Mouse (Mus musculus) stomach, postnatal 0 days (tissue): Measurements from ENCODE around the gene Fem1a. TPM values are rescaled to one million over a fixed set of nuclear protein-coding genes. Genes with fewer than 3 reads are reported as not detected.

ENCODE experiments used
- ATAC-seq: fragments of 200-750 bp; cut with Nextera tagmentation; 2 replicates; pipeline ENCODE4 v1.8.0; 2017; ENCODE audit not compliant: low FRiP score, low TSS enrichment
- DNase-seq: peaks from one replicate; pipeline ENCODE4 v3.0.0-alpha.2; 2016; ENCODE audit warnings: low spot score
- H3K27ac ChIP-seq: fragments of 300-500 bp; sonication (generic); replicated peaks from 2 replicates; pipeline ENCODE4 v1.5.1; 2014; ENCODE audit warnings: mild to moderate bottlenecking, control low read depth
- H3K27me3 ChIP-seq: fragments of 300-500 bp; sonication (generic); 2 replicates; pipeline ENCODE4 v1.6.1; 2014; ENCODE audit warnings: low read length; ENCODE audit not compliant: control insufficient read depth, insufficient read depth
- H3K36me3 ChIP-seq: fragments of 300-500 bp; sonication (generic); 2 replicates; pipeline ENCODE4 v1.6.1; 2014; ENCODE audit warnings: low read length, mixed read lengths; ENCODE audit not compliant: control insufficient read depth, insufficient read depth
- H3K4me1 ChIP-seq: fragments of 300-500 bp; sonication (generic); replicated peaks from 2 replicates; pipeline ENCODE4 v1.6.1; 2014; ENCODE audit warnings: antibody characterized with exemption; ENCODE audit not compliant: control insufficient read depth, insufficient read depth
- H3K4me2 ChIP-seq: fragments of 300-500 bp; sonication (generic); replicated peaks from 2 replicates; pipeline ENCODE4 v1.6.1; 2014; ENCODE audit warnings: low read depth, mild to moderate bottlenecking, control low read depth, moderate library complexity
- H3K4me3 ChIP-seq: fragments of 300-500 bp; sonication (generic); 2 replicates; pipeline ENCODE4 v1.5.1; 2014; ENCODE audit warnings: low read depth, low read length, control low read depth
- H3K9ac ChIP-seq: fragments of 300-500 bp; sonication (generic); 2 replicates; pipeline ENCODE4 v1.6.1; 2014; ENCODE audit warnings: mild to moderate bottlenecking, low read length, control low read depth, mixed read lengths
- H3K9me3 ChIP-seq: fragments of 300-500 bp; sonication (generic); 2 replicates; pipeline ENCODE4 v1.6.1; 2016; ENCODE audit warnings: low read length; ENCODE audit not compliant: control insufficient read depth
- CTCF ChIP-seq: IDR thresholded peaks from 2 replicates; pipeline ENCODE4 v1.5.1; 2016; ENCODE audit warnings: antibody characterized with exemption, low read depth, mild to moderate bottlenecking, moderate library complexity
- EP300 ChIP-seq: optimal IDR thresholded peaks from 2 replicates; pipeline ENCODE3; 2016; ENCODE audit warnings: antibody characterized with exemption
- WGBS: fragments of 180-500 bp; shearing (Covaris S2); extraction: QIAGEN DNeasy Blood & Tissue Kit; methylation state at CpG from one replicate; pipeline ENCODE4 v1.1.7; 2014; 5-methylcytosine and 5-hydroxymethylcytosine counted together
- polyA plus RNA-seq: library from polyadenylated mRNA; unstranded; fragments of >200 nt; fragmentation: Nextera tagmentation; extraction: Ambion mirVana; gene quantifications from 2 replicates; pipeline ENCODE4 v1.2.1, GENCODE M21; 2015

Gene Fem1a
- polyA plus RNA-seq, result 9.6 and 10.0 TPM in 2 replicates

DNA sequence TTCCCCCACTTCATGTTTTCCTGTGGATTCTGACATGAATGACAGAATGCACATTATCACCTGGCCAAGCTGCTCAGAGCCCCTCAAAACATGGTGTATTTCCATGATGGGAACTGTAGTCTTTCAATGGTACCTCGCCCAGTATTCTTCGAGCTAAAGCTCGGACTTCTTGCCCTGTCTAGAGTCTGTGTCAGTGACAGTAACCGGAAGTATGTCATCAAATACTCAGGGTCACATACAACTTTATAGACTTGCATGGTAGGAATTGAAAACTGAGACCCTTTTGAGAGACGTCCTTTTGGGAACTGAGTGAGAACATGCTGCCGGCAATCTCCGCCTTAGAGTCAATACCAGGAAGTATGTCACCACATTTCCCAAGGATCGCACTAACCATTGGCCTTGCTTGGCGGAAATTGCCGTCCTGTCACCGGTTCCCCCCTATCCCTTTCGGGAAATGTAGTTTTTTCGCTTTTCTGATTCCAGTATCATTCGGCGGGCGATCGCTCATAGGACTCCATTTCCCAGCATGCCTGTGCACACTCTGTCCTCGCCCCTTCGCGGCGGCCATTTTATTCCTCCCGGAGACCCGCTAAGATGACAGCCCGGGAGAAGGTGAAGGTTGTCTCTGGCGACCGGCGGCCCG is at the start of gene Fem1a:
Fem1a (plus strand) TSS at position 572 of the 643 bp plus-strand sequence.
- peak; percentile 90 for ATAC-seq
- Histone ChIP-seq H3K36me3 (peaks cover 10% of the 10 kb centered on the region), H3K4me3 (peak within 1 kb of the TSS; percentile 61), H3K27me3 (no peaks in the 10 kb centered on the region), H3K4me1 (peaks cover 3% of the 10 kb centered on the region; the same call in 1 of the 2 replicates), H3K27ac (peak within 1 kb of the TSS; percentile 95), H3K9ac (peak within 1 kb of the TSS; percentile 68), H3K9me3 (no peaks in the 10 kb centered on the region), H3K4me2 (peak within 1 kb of the TSS; percentile 85)
- no peak for TF ChIP-seq EP300
- no peak for TF ChIP-seq CTCF
- peak; percentile 94 for DNase-seq
- under 1% methylated on average over 28 of the region's 28 CpGs for whole genome bisulfite sequencing

DNA sequence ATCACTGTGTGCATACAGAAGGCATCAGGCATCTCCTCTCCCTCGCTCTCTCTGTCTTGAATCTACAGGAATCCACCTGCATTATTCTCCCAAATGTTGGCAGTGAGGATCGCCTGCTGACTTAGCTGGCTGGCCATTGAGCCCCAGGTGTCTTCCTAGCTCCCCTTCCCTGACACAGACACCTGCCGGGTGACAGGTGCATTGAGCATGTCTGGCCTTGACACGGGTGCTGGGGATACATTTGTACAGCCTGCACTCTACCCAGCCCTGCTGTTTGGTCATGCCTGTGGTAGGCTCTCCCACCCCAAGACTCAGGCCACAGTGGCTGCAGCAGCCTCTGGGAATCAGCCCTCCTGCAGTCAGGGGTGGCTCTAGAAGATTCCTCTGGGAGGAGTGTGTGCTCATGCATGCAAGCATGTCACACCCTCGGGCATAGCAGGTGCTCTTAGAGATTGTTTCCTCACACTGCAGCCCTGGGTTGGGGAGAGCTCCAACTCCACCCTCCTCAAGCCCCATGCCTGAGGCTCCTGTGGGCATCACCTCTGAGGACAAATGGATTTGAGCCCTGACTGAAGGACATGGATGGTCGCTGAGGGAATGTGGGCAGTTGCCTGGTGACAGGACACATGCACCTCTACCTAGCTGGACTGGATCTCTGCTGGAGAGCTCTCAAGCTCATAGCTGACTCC is 49.5 kb upstream of the Fem1a start:
- Histone ChIP-seq H3K4me3 (no peak overlapping the region), H3K9me3 (no peaks in the 10 kb centered on the region), H3K4me1 (no peaks in the 10 kb centered on the region), H3K4me2 (no peak overlapping the region), H3K27me3 (no peaks in the 10 kb centered on the region), H3K27ac (0 out of 2 replicates have a peak overlapping the region, but pooled peaks have one; percentile 24), H3K36me3 (peaks cover 47% of the 10 kb centered on the region), H3K9ac (no peak overlapping the region)
- ATAC-seq (no peak), DNase-seq (no peak)
- TF ChIP-seq CTCF, result no peak
- no peak for TF ChIP-seq EP300
- WGBS, result 75% methylated on average over 6 of the region's 6 CpGs

DNA sequence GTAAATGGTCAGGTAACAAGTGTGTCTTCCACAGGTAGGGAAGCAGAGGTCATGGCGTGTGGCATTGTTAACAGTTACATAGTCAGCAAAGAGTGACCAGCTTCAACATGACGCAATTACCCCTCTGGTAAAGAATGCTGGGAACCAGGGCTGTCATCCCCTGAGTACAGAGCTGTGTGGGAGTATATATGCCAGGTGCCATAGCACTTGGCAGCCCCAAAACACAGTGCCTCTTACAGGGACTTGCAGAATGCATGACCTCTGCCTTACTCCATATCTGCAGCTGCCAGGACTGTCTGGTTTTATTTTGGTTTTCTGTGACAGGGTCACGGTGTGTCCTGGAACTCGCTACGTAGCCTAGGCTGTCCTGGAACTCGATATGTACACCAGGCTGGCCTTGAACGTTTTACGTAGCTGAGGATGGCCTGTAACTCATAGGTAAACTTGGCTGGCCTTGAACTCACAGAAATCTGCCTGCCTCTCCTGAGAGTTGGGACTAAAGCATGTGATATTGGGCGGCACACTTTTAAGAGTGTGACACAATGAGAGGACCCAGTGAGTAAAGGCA is 48.6 kb upstream of the Fem1a start:
- no peak for TF ChIP-seq EP300
- TF ChIP-seq CTCF, result no peak
- WGBS, result 86% methylated on average over 9 of the region's 9 CpGs
- Histone ChIP-seq H3K27me3 (no peaks in the 10 kb centered on the region), H3K9ac (no peak overlapping the region), H3K36me3 (peaks cover 41% of the 10 kb centered on the region), H3K4me1 (no peaks in the 10 kb centered on the region), H3K9me3 (no peaks in the 10 kb centered on the region), H3K4me2 (no peak overlapping the region), H3K27ac (no peak overlapping the region), H3K4me3 (no peak overlapping the region)
- DNase-seq (no peak), ATAC-seq (no peak)

DNA sequence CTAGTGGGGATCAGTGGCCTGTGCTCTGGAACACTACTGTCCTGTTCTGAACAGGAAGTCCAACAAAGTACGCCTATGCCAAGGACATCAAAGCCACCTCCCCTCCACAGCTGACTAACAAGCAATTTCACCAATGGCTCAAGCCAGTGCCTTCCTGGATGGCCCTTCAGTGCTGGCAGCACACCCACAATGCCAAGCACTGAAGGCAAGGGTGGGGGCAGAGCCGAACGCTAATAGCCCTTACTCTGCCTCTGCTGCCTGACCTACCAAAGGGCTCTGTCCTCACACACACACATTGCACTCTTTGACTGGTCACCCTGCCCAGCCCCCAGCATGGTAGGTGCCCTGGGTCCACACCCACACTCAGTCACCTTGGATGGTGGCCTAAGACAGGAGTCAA is 47.8 kb upstream of the Fem1a start:
- Histone ChIP-seq H3K9ac (no peak overlapping the region), H3K9me3 (no peaks in the 10 kb centered on the region), H3K27ac (no peak overlapping the region), H3K27me3 (no peaks in the 10 kb centered on the region), H3K4me3 (no peak overlapping the region), H3K36me3 (peaks cover 37% of the 10 kb centered on the region), H3K4me1 (no peaks in the 10 kb centered on the region), H3K4me2 (no peak overlapping the region)
- no peak for DNase-seq
- 93% methylated on average over 3 of the region's 3 CpGs for WGBS
- ATAC-seq, result no peak
- no peak for TF ChIP-seq EP300
- no peak for TF ChIP-seq CTCF

DNA sequence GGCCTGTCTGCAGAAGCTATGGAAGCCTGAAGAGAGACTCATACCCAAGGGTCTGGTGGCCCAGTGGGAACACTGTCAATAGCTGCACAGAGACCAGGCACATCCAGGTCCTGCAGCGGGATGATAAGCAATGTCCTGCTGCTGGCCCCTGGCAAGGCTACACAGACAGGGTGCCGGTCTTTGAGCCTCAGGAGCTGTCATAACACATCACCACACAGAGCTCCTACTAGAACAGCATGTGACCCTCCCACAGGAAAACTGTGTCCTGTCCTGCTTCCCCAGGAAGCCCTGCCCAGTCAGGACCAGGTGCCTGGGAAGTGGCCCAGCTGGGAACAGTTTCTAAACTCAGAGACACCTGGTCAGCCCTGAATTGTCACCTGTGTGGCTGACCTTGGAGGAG is 45.5 kb upstream of the Fem1a start:
- Histone ChIP-seq H3K4me3 (no peak overlapping the region), H3K9me3 (no peaks in the 10 kb centered on the region), H3K4me1 (no peaks in the 10 kb centered on the region), H3K9ac (no peak overlapping the region), H3K4me2 (no peak overlapping the region), H3K27ac (no peak overlapping the region), H3K36me3 (peaks cover 22% of the 10 kb centered on the region), H3K27me3 (no peaks in the 10 kb centered on the region)
- 77% methylated on average over 2 of the region's 2 CpGs for WGBS
- no peak for TF ChIP-seq EP300
- TF ChIP-seq CTCF, result no peak
- no peak for ATAC-seq
- no peak for DNase-seq

DNA sequence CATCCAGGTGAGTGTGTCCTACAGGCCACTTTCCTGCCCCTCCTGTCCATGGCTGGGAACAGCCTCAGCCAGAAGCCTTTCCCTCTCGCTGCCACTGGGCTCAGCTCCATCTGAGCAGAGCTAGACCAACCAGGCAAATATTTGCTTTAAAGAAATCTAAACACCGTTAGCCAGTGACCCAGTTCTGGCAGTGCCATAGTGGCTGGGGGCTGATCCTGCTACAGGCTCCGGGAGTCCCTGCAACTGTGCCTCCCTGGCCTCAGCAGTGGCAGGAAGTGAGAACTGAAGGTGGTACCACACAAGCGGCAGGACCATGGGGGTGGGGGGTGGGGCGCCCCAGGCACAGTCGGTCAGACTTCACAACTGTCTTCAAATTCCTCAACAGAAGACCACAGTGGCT is 43.9 kb upstream of the Fem1a start:
- peaks cover 22% of the 10 kb centered on the region for H3K36me3 ChIP-seq
- no peaks in the 10 kb centered on the region for H3K27me3 ChIP-seq
- H3K27ac ChIP-seq, result no peak overlapping the region
- H3K4me2 ChIP-seq, result no peak overlapping the region
- H3K4me1 ChIP-seq, result peaks cover 4% of the 10 kb centered on the region; the same call in 1 of the 2 replicates
- TF ChIP-seq CTCF (0 out of 2 replicates have a peak, but pooled peaks have one; percentile 11), EP300 (no peak)
- WGBS, result 28% methylated on average over 6 of the region's 6 CpGs
- DNase-seq (peak; percentile 64), ATAC-seq (peak; percentile 66)
- peak overlapping the region; percentile 27; the same call in 1 of the 2 replicates for H3K9ac ChIP-seq
- H3K9me3 ChIP-seq, result no peaks in the 10 kb centered on the region
- H3K4me3 ChIP-seq, result no peak overlapping the region
